Mouse (Mus musculus) midbrain, embryonic 14.5 days (tissue): Measurements from ENCODE around the gene Zcchc8. TPM values are rescaled to one million over a fixed set of nuclear protein-coding genes. Genes with fewer than 3 reads are reported as not detected.
A peak's percentile ranks its signal among the peaks of the same experiment; 100 is the strongest.

Source experiments
- ATAC-seq: fragments of 200-750 bp; cut with Nextera tagmentation; 2 replicates; pipeline ENCODE4 v1.8.0; 2017; ENCODE audit warnings: moderate number of reproducible peaks, moderate library complexity; ENCODE audit not compliant: low FRiP score, low TSS enrichment
- DNase-seq: peaks from one replicate; pipeline ENCODE4 v3.0.0-alpha.2; 2015
- H3K27ac ChIP-seq: fragments of 300-500 bp; sonication (generic); replicated peaks from 2 replicates; pipeline ENCODE4 v1.5.1; 2014; ENCODE audit warnings: mild to moderate bottlenecking, low read depth, low read length, moderate library complexity
- H3K27me3 ChIP-seq: fragments of 300-500 bp; sonication (generic); 2 replicates; pipeline ENCODE4 v1.6.1; 2014; ENCODE audit warnings: low read length, control low read depth, mixed read lengths; ENCODE audit not compliant: control insufficient read depth, insufficient read depth
- H3K36me3 ChIP-seq: fragments of 300-500 bp; sonication (generic); 2 replicates; pipeline ENCODE4 v1.6.1; 2014; ENCODE audit warnings: low read length, control low read depth; ENCODE audit not compliant: control insufficient read depth, insufficient read depth
- H3K4me1 ChIP-seq: fragments of 300-500 bp; sonication (generic); 2 replicates; pipeline ENCODE4 v1.6.1; 2014; ENCODE audit warnings: mild to moderate bottlenecking, antibody characterized with exemption, low read length, control low read depth; ENCODE audit not compliant: control insufficient read depth, insufficient read depth
- H3K4me2 ChIP-seq: fragments of 300-500 bp; sonication (generic); 2 replicates; pipeline ENCODE4 v1.6.1; 2014; ENCODE audit warnings: mild to moderate bottlenecking, low read length, moderate library complexity
- H3K4me3 ChIP-seq: fragments of 300-500 bp; sonication (generic); replicated peaks from 2 replicates; pipeline ENCODE4 v1.5.1; 2014; ENCODE audit warnings: low read depth, low read length
- H3K9ac ChIP-seq: fragments of 300-500 bp; sonication (generic); replicated peaks from 2 replicates; pipeline ENCODE4 v1.6.1; 2014; ENCODE audit warnings: mild to moderate bottlenecking, low read length, moderate library complexity
- H3K9me3 ChIP-seq: fragments of 300-500 bp; sonication (generic); 2 replicates; pipeline ENCODE4 v1.6.1; 2016; ENCODE audit warnings: low read length, control low read depth, mixed read lengths; ENCODE audit not compliant: control insufficient read depth
- WGBS: fragments of 180-500 bp; shearing (Covaris S2); extraction: QIAGEN DNeasy Blood & Tissue Kit; methylation state at CpG from one replicate; pipeline ENCODE4 v1.1.7; 2014; 5-methylcytosine and 5-hydroxymethylcytosine counted together
- polyA plus RNA-seq: library from polyadenylated mRNA; unstranded; fragments of >200 nt; fragmentation: Nextera tagmentation; extraction: Ambion mirVana; gene quantifications from 2 replicates; pipeline ENCODE4 v1.2.1, GENCODE M21; 2014

Gene Zcchc8
- polyA plus RNA-seq, 1 experiment from 2014 or later, result 80.0 TPM

DNA sequence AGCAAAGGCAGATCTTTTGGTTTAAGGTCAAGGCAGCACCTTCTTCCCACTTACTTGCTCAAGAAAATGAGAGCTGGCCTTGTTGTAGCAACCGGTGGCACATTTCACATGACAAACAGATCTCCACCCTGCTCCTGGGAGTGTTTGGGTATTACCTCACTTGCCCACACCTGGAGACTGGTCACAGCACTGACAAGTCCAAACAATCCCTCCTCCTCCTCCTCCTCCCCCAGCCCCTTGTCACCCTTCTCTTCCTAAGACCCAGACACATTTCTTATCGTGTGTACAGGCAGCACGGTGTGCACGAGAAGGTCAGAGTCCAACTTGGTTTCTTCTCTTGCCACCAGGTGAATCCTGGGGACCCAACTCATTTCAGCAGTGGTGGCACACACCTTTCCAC lies 23.9 kb downstream of the Zcchc8 start:
- ATAC-seq (no peak), DNase-seq (no peak)
- no peaks in the 10 kb centered on the region for H3K4me1 ChIP-seq
- H3K9me3 ChIP-seq, result no peaks in the 10 kb centered on the region
- H3K4me3 ChIP-seq, result no peak overlapping the region
- H3K36me3 ChIP-seq, result peaks cover 47% of the 10 kb centered on the region
- no peak overlapping the region for H3K27ac ChIP-seq
- H3K4me2 ChIP-seq, result no peak overlapping the region
- WGBS, result 89% methylated on average over 4 of the region's 4 CpGs
- no peak overlapping the region for H3K9ac ChIP-seq
- no peaks in the 10 kb centered on the region for H3K27me3 ChIP-seq

DNA sequence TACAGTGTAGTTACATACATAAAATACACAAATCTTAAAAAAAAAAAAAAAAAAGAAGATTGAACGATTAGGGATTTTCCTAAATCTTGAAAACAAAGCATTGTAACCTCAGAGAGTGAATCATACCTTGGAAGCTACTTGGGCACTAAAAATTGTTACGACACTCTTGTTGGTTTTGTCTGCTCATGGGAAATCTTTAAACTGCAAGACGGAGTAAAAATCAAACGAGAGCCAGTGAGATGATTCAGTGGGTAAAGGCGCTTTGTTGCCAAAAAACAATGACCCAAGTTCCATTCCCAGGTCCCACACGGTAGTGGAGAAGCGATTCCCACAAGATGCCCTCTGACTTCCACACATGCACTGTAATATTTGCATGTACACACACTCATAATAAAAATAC lies 24.7 kb downstream of the Zcchc8 start:
- Histone ChIP-seq H3K9me3 (no peaks in the 10 kb centered on the region), H3K36me3 (peaks cover 41% of the 10 kb centered on the region), H3K27me3 (no peaks in the 10 kb centered on the region), H3K27ac (no peak overlapping the region), H3K4me1 (no peaks in the 10 kb centered on the region), H3K4me3 (no peak overlapping the region), H3K4me2 (no peak overlapping the region), H3K9ac (no peak overlapping the region)
- DNase-seq, result no peak
- 95% methylated on average over 7 of the region's 7 CpGs for WGBS
- no peak for ATAC-seq

DNA sequence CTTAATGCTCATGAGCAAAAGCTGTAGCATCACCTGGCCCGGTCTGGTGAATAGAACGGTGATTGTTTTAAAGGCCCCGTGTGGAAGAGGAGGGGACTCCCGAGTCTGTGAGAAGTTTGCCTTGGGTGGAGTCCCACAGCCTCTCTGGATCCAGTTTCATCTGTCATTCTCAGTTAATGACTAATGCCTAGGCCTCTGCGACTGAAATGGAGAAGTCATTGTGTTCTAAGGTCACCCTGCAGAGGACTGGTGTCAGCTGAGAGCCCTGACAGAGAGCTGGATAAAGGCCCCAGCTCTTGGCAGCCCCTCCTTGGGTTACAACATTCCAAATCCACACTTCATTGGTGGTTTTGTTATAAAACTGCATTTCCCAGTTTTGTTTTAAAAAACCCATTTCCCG lies 26.4 kb downstream of the Zcchc8 start:
- no peaks in the 10 kb centered on the region for H3K27me3 ChIP-seq
- no peak overlapping the region for H3K9ac ChIP-seq
- DNase-seq (no peak), ATAC-seq (no peak)
- no peaks in the 10 kb centered on the region for H3K9me3 ChIP-seq
- WGBS, result 76% methylated on average over 6 of the region's 6 CpGs
- H3K4me2 ChIP-seq, result no peak overlapping the region
- no peak overlapping the region for H3K4me3 ChIP-seq
- H3K4me1 ChIP-seq, result no peaks in the 10 kb centered on the region
- H3K27ac ChIP-seq, result no peak overlapping the region
- peaks cover 24% of the 10 kb centered on the region for H3K36me3 ChIP-seq

DNA sequence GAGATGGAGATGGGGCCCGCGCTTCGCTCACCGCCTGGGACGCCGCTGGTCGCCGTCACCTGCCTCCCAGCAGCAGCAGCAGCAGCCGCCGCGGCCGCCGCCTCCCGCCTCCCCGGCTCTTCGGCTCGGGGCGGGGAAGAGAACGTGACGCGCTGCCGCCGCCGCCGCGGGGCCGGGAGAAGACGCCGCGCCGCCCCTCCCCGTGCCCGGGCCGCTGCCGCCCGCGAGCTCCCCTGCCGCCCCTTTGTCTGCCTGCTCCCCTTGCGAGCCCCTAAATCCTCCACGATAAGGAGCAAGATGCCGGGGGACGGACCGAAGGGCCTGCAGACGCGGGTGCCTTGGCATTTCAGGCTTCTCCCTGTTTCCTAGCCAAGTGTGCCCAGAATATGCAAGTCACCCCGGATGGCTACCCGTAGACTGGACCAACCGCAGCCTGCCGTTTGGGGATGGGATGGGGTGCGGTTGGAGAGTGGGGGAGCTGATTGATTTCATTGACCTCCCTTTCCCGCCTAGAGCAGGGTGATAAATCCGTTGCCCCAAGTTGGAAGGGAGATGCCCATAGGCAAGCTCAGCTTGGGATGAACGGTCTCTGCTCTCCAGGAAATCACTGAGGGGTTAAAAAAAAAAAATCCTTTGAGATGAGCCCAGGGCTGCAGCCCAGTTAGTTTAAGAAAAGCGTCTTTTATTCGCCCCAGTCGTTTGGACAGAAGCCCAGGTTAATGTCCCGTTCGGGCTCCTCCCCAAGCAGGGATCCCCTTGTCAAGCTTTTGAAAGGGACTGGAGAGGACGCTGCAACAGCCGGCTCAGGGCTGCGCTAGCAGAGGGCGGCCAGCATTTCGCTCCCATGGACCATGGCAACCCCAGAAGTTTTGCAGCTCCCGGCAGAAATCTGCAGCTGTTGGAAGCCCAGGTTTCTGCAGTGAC lies 36.4 kb downstream of the Zcchc8 start, which contains the start of gene Clip1:
TSS of gene Clip1 (minus strand) at position 398 of the 924 bp plus-strand sequence.
- H3K4me3 ChIP-seq, result peak within 1 kb of the TSS; percentile 95
- peak within 1 kb of the TSS; percentile 100 for H3K27ac ChIP-seq
- H3K9ac ChIP-seq, result peak within 1 kb of the TSS; percentile 99
- H3K4me2 ChIP-seq, result peak within 1 kb of the TSS; percentile 69
- H3K27me3 ChIP-seq, result no peaks in the 10 kb centered on the region
- peak; percentile 89 for DNase-seq
- under 1% methylated on average over 60 of the region's 64 CpGs for WGBS
- H3K9me3 ChIP-seq, result no peaks in the 10 kb centered on the region
- ATAC-seq, result peak; percentile 80
- peaks cover 28% of the 10 kb centered on the region for H3K4me1 ChIP-seq
- no peaks in the 10 kb centered on the region for H3K36me3 ChIP-seq

DNA sequence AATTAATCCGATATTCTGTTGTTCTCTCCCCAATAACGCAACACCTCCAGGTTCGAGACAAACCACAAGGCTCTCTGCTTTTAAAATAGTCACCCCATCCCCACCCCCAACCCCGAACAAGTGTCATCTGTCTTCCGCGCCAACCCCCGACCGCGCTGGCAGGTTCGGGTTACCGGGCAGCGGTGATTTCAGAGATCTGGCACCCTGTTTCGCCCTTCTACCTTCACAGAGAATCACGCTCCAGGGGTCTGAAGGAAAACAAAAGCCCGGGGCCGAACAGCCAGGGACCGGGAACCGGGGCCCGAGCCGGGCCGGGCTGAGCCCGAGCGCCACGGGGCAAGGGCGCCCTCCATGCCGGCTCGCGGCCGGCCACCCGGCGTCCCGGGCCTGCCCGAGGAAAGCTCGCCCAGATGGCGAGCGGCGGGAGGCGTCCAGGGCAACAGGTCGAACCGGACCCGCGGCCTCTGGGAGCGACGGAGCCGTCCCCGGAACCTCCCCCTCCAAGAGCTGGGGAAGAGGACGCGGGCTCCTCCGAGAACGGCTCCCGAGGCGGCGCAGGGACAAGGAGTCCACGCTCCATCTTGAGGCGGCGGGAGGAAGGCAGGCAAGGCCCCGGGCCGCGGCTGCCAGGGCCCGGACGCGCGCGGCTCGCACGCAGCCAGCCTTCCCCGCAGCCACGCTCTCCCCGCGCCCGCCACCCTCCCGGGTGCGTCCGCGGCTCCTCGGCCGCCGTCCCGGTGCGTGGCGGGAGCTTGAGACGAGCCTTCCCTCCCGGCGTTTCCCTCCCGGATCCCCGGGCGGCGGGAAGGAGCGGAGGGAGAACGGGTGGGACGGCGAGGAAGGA lies 37.3 kb downstream of the Zcchc8 start:
- Histone ChIP-seq H3K9ac (peak overlapping the region; percentile 99), H3K9me3 (no peaks in the 10 kb centered on the region), H3K27me3 (no peaks in the 10 kb centered on the region), H3K27ac (peak overlapping the region; percentile 100), H3K4me3 (peak overlapping the region; percentile 95), H3K4me1 (peaks cover 28% of the 10 kb centered on the region), H3K36me3 (no peaks in the 10 kb centered on the region), H3K4me2 (peak overlapping the region; percentile 69)
- WGBS, result under 1% methylated on average over 87 of the region's 92 CpGs
- ATAC-seq, result peak; percentile 78; the same call in 1 of the 2 replicates
- DNase-seq, result peak; percentile 77

DNA sequence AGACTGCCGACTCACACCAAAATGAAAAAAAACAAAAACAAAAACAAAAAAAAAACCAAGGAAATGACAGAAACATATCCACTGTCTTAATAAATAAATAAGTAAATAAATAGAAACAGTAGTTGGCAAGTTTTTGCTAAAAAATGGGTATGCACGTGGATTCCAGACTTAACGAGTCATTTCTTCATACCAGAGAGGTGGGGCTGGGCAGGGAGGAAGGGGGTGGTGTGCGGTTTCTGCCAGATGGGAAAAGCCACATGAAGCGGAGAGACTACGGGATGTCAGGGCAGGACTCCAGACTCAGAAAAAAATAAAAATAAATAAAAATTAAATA lies 37.9 kb downstream of the Zcchc8 start:
- Histone ChIP-seq H3K4me1 (peaks cover 28% of the 10 kb centered on the region), H3K4me3 (peak overlapping the region; percentile 95), H3K36me3 (no peaks in the 10 kb centered on the region), H3K9ac (peak overlapping the region; percentile 99), H3K9me3 (no peaks in the 10 kb centered on the region), H3K27me3 (no peaks in the 10 kb centered on the region), H3K4me2 (peak overlapping the region; percentile 69), H3K27ac (peak overlapping the region; percentile 100)
- 0 out of 2 replicates have a peak, but pooled peaks have one; percentile 21 for ATAC-seq
- WGBS, result 4% methylated on average over 6 of the region's 6 CpGs
- DNase-seq, result peak; percentile 68

DNA sequence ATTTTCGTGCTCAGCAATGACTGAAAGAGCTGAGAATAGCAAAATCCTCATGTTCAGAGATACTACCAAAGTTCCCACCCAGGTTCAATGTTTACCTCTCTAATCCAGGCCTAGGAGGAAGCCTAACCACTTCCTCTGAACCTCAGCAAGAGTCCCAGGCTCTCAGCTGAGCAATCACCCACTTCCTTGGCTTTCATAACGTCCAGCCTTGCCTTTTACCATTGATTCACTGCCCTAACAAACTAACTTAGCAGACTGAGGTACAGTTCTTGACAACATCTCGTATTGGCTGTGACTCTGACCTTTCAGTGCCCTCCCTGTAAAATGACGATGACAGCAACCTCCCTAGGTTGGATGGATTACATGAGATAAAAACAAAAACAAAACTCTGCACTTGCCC lies 38.5 kb downstream of the Zcchc8 start:
- no peaks in the 10 kb centered on the region for H3K27me3 ChIP-seq
- H3K36me3 ChIP-seq, result no peaks in the 10 kb centered on the region
- H3K9ac ChIP-seq, result peak overlapping the region; percentile 99
- ATAC-seq (no peak), DNase-seq (no peak)
- peak overlapping the region; percentile 95 for H3K4me3 ChIP-seq
- H3K4me1 ChIP-seq, result peaks cover 28% of the 10 kb centered on the region
- H3K27ac ChIP-seq, result no peak overlapping the region
- H3K9me3 ChIP-seq, result no peaks in the 10 kb centered on the region
- peak overlapping the region; percentile 69 for H3K4me2 ChIP-seq
- 45% methylated on average over 4 of the region's 4 CpGs for WGBS

DNA sequence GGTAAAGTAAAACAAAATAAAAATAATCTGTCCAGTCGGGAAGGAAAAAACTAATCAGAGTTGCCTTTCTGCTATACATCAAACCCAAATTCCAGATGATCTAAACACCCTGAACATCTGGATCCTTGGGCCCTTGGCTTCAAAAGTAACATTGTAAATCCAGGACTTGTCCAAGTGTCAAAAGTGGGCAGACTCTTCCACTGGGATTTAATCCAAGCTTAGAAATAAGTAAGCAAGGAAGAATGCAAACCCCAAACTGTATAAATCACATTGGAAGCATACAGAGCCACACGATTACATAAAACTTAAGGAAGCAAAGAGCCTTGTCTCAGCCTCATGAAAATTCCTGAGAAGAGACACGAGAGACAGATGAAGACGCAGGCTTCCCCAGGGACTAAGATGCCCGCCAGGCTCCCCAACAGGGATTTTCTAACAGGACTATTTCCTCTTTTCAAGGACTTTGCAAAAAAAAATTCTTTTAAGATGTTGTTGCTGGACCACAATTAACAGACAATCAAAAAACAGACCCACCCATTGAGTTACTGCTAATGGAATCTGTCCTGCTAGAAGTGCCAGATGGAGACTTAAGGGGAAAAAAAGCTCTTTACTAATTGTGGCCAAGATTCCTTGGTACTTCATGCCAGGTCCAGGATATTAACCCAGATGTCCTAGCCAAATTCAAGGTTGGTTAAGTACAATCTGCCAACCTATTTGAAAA lies 41.2 kb downstream of the Zcchc8 start:
- Histone ChIP-seq H3K4me3 (no peak overlapping the region), H3K4me2 (no peak overlapping the region), H3K9ac (no peak overlapping the region), H3K27me3 (no peaks in the 10 kb centered on the region), H3K27ac (no peak overlapping the region), H3K4me1 (peaks cover 23% of the 10 kb centered on the region), H3K36me3 (no peaks in the 10 kb centered on the region), H3K9me3 (no peaks in the 10 kb centered on the region)
- DNase-seq (no peak), ATAC-seq (no peak)
- 37% methylated on average over 5 of the region's 5 CpGs for WGBS
